Mouse (Mus musculus) mature B cell (primary cell): Measurements from ENCODE around the gene Agbl5.
"Not testable (repeated sequence)": the region's sequence is repeated elsewhere in the genome, so short reads cannot be mapped to it uniquely, and the experiment has no call there.

Source experiments
- in situ Hi-C: fragments of 300-500 bp; cut with MboI; formaldehyde crosslinking; loops from 2 replicates; pipeline ENCODE4 v1.14.3; 2019

Gene Agbl5

GRCm38 (mm10) chr5:30888337-30889087 is at the start of gene Agbl5:
Gene Agbl5, plus strand, starts transcription at chr5:30888694.
- in situ Hi-C loops, result no loop called here

GRCm38 (mm10) chr5:30839731-30840130 is 48.8 kb upstream of the Agbl5 start:
- in situ Hi-C loops, result no loop called here

GRCm38 (mm10) chr5:30841896-30842295 is 46.6 kb upstream of the Agbl5 start:
- in situ Hi-C loops, result no loop called here

GRCm38 (mm10) chr5:30849891-30850555 is 38.5 kb upstream of the Agbl5 start:
- in situ Hi-C loops, result no loop called here

- in situ Hi-C loops, result no loop called here
Observed at GRCm38 (mm10) chr5:30850556-30850925, 38.0 kb upstream of the Agbl5 start.

GRCm38 (mm10) chr5:30853522-30853921 is 35.0 kb upstream of the Agbl5 start:
- in situ Hi-C loops, result no loop called here

GRCm38 (mm10) chr5:30855674-30856073 is 32.8 kb upstream of the Agbl5 start:
- in situ Hi-C loops, result no loop called here

- in situ Hi-C loops, result no loop called here
Observed at GRCm38 (mm10) chr5:30856124-30856523, 32.4 kb upstream of the Agbl5 start.

GRCm38 (mm10) chr5:30863852-30864251 is 24.6 kb upstream of the Agbl5 start:
- in situ Hi-C loops, result no loop called here

- in situ Hi-C loops, result no loop called here
Observed at GRCm38 (mm10) chr5:30864322-30864721, 24.2 kb upstream of the Agbl5 start.

GRCm38 (mm10) chr5:30866871-30867270 is 21.6 kb upstream of the Agbl5 start:
- in situ Hi-C loops, result no loop called here

GRCm38 (mm10) chr5:30867712-30868111 is 20.8 kb upstream of the Agbl5 start, which contains the start of gene Tmem214:
Gene Tmem214, plus strand, starts transcription at chr5:30868012.
- in situ Hi-C loops, result no loop called here

- in situ Hi-C loops, result no loop called here
Observed at GRCm38 (mm10) chr5:30868981-30869380, 19.5 kb upstream of the Agbl5 start.

GRCm38 (mm10) chr5:30869405-30870130 is 18.9 kb upstream of the Agbl5 start:
- in situ Hi-C loops, result no loop called here

- in situ Hi-C loops, result no loop called here
Observed at GRCm38 (mm10) chr5:30870131-30870406, 18.4 kb upstream of the Agbl5 start.

- in situ Hi-C loops, result no loop called here
Observed at GRCm38 (mm10) chr5:30872574-30872973, 15.9 kb upstream of the Agbl5 start.

GRCm38 (mm10) chr5:30874365-30874764 is 14.1 kb upstream of the Agbl5 start:
- in situ Hi-C loops, result no loop called here

GRCm38 (mm10) chr5:30878616-30879015 is 9.9 kb upstream of the Agbl5 start:
- in situ Hi-C loops, result no loop called here

- in situ Hi-C loops, result no loop called here
Observed at GRCm38 (mm10) chr5:30879347-30879943, 9.0 kb upstream of the Agbl5 start.

GRCm38 (mm10) chr5:30881839-30882238 is 6.7 kb upstream of the Agbl5 start:
- in situ Hi-C loops, result not testable (repeated sequence)

GRCm38 (mm10) chr5:30886209-30886608 is 2.3 kb upstream of the Agbl5 start:
- in situ Hi-C loops, result no loop called here

- in situ Hi-C loops, result no loop called here
Observed at GRCm38 (mm10) chr5:30886731-30887130, 1.8 kb upstream of the Agbl5 start.

GRCm38 (mm10) chr5:30887331-30887761 is 1.1 kb upstream of the Agbl5 start:
- in situ Hi-C loops, result no loop called here
